Mouse (Mus musculus) erythroblast, embryonic 14.5 days (primary cell): ENCODE measurements around the gene Tmem86a.

Experiments used
- GATA1 ChIP-seq: IDR thresholded peaks from 2 replicates; pipeline ENCODE4 v1.6.1; 2012; ENCODE audit warnings: low read length, inconsistent platforms, mixed read lengths
- TAL1 ChIP-seq: IDR thresholded peaks from 3 replicates; pipeline ENCODE4 v1.6.1; 2012; ENCODE audit warnings: low read length, inconsistent platforms, mixed read lengths

GRCm38 (mm10) chr7:47050766-47051165, 365 bp downstream of the Tmem86a start:
- TF ChIP-seq GATA1 (no peak), TAL1 (no peak)
